Mouse (Mus musculus): ENCODE data around the gene Olfr1206. TPM values are rescaled to one million over a fixed set of nuclear protein-coding genes. Genes with fewer than 3 reads are reported as not detected.

Gene Olfr1206
- polyA plus RNA-seq (2016; fragmentation: Nextera tagmentation; extraction: Ambion mirVana), result not detected in 2 replicates

- Histone ChIP-seq H3K4me3 (no peak within 1 kb of the TSS), H3K9ac (no peak within 1 kb of the TSS), H3K27me3 (replicated peaks) (no peaks in the 10 kb centered on the region), H3K36me3 (no peaks in the 10 kb centered on the region), H3K9me3 (replicated peaks) (0 out of 2 replicates have a peak, but pooled peaks cover 2% of the 10 kb centered on the region), H3K4me1 (replicated peaks) (no peaks in the 10 kb centered on the region), H3K27ac (ENCODE audit: poor library complexity, severe bottlenecking) (no peak within 1 kb of the TSS), H3K4me2 (no peak within 1 kb of the TSS)
- ATAC-seq (ENCODE audit: insufficient number of reproducible peaks, low FRiP score), result no peak
- WGBS, result 69% methylated on average over 2 of the region's 2 CpGs
Observed at GRCm38 (mm10) chr2:88862931-88863330, at the start of gene Olfr1206. Gene Olfr1206 (plus strand): TSS chr2:88863231.

GRCm38 (mm10) chr2:88814196-88814595, 48.8 kb upstream of the Olfr1206 start, which contains the start of gene Olfr1202:
Gene Olfr1202 (plus strand): TSS chr2:88814496.
- H3K4me1 ChIP-seq (replicated peaks), result no peaks in the 10 kb centered on the region
- H3K27me3 ChIP-seq (replicated peaks), result no peaks in the 10 kb centered on the region
- 78% methylated on average over 1 of the region's 1 CpGs for WGBS
- H3K4me2 ChIP-seq, result no peak within 1 kb of the TSS
- H3K9me3 ChIP-seq (replicated peaks), result no peaks in the 10 kb centered on the region
- H3K27ac ChIP-seq (ENCODE audit: poor library complexity, severe bottlenecking), result no peak within 1 kb of the TSS
- H3K36me3 ChIP-seq, result no peaks in the 10 kb centered on the region
- ATAC-seq (ENCODE audit: insufficient number of reproducible peaks, low FRiP score), result no peak
- H3K4me3 ChIP-seq, result no peak within 1 kb of the TSS
- H3K9ac ChIP-seq, result no peak within 1 kb of the TSS

- Histone ChIP-seq H3K27me3 (replicated peaks) (no peaks in the 10 kb centered on the region), H3K4me1 (replicated peaks) (no peaks in the 10 kb centered on the region), H3K9ac (no peak within 1 kb of the TSS), H3K36me3 (no peaks in the 10 kb centered on the region), H3K4me3 (no peak within 1 kb of the TSS), H3K4me2 (no peak within 1 kb of the TSS), H3K27ac (ENCODE audit: poor library complexity, severe bottlenecking) (no peak within 1 kb of the TSS), H3K9me3 (replicated peaks) (0 out of 2 replicates have a peak, but pooled peaks cover 4% of the 10 kb centered on the region)
- no peak for ATAC-seq (ENCODE audit: insufficient number of reproducible peaks, low FRiP score)
- WGBS, result 73% methylated on average over 2 of the region's 2 CpGs
Observed at GRCm38 (mm10) chr2:88829437-88829836, 33.6 kb upstream of the Olfr1206 start, which contains the start of gene Olfr1205. Gene Olfr1205 (plus strand): TSS chr2:88829737.

GRCm38 (mm10) chr2:88838477-88838876, 24.6 kb upstream of the Olfr1206 start:
- no peak overlapping the region for H3K9ac ChIP-seq
- H3K4me3 ChIP-seq, result no peak overlapping the region
- no peak overlapping the region for H3K4me2 ChIP-seq
- 69% methylated on average over 2 of the region's 2 CpGs for WGBS
- H3K36me3 ChIP-seq, result no peaks in the 10 kb centered on the region
- H3K4me1 ChIP-seq (replicated peaks), result no peaks in the 10 kb centered on the region
- no peak for ATAC-seq (ENCODE audit: insufficient number of reproducible peaks, low FRiP score)
- no peak overlapping the region for H3K27ac ChIP-seq (ENCODE audit: poor library complexity, severe bottlenecking)
- no peaks in the 10 kb centered on the region for H3K9me3 ChIP-seq (replicated peaks)
- no peaks in the 10 kb centered on the region for H3K27me3 ChIP-seq (replicated peaks)

- WGBS, result 80% methylated on average over 1 of the region's 1 CpGs
- ATAC-seq (ENCODE audit: insufficient number of reproducible peaks, low FRiP score), result no peak
Observed at GRCm38 (mm10) chr2:88848992-88849391, 14.0 kb upstream of the Olfr1206 start, which contains the start of gene Olfr1204. Gene Olfr1204 (plus strand): TSS chr2:88849292.

GRCm38 (mm10) chr2:88902211-88902610, 39.2 kb downstream of the Olfr1206 start, which contains the start of gene Olfr1208:
Gene Olfr1208 (minus strand): TSS chr2:88902311.
- no peaks in the 10 kb centered on the region for H3K4me1 ChIP-seq (replicated peaks)
- H3K4me2 ChIP-seq, result no peak within 1 kb of the TSS
- H3K27me3 ChIP-seq (replicated peaks), result no peaks in the 10 kb centered on the region
- no peak for ATAC-seq (ENCODE audit: insufficient number of reproducible peaks, low FRiP score)
- H3K36me3 ChIP-seq, result no peaks in the 10 kb centered on the region
- H3K9ac ChIP-seq, result no peak within 1 kb of the TSS
- no peak within 1 kb of the TSS for H3K4me3 ChIP-seq
- H3K27ac ChIP-seq (ENCODE audit: poor library complexity, severe bottlenecking), result no peak within 1 kb of the TSS
- H3K9me3 ChIP-seq (replicated peaks), result no peaks in the 10 kb centered on the region

More at GRCm38 (mm10) chr2:88848992-88849391, 14.0 kb upstream of the Olfr1206 start, which contains the start of gene Olfr1204:
- no peak within 1 kb of the TSS for H3K4me2 ChIP-seq
- H3K4me3 ChIP-seq, result no peak within 1 kb of the TSS
- H3K9me3 ChIP-seq (replicated peaks), result no peaks in the 10 kb centered on the region
- H3K4me1 ChIP-seq (replicated peaks), result no peaks in the 10 kb centered on the region
- no peaks in the 10 kb centered on the region for H3K36me3 ChIP-seq
- no peaks in the 10 kb centered on the region for H3K27me3 ChIP-seq (replicated peaks)
- no peak within 1 kb of the TSS for H3K9ac ChIP-seq
- H3K27ac ChIP-seq (ENCODE audit: poor library complexity, severe bottlenecking), result no peak within 1 kb of the TSS

- no peak for ATAC-seq (ENCODE audit: insufficient number of reproducible peaks, low FRiP score)
- 82% methylated on average over 3 of the region's 3 CpGs for WGBS
- H3K36me3 ChIP-seq, result no peaks in the 10 kb centered on the region
Observed at GRCm38 (mm10) chr2:88915057-88915456, 52.0 kb downstream of the Olfr1206 start, which contains the start of gene Olfr1209. Gene Olfr1209 (minus strand): TSS chr2:88915157.

More at GRCm38 (mm10) chr2:88915057-88915456, 52.0 kb downstream of the Olfr1206 start, which contains the start of gene Olfr1209:
- Histone ChIP-seq H3K9me3 (replicated peaks) (no peaks in the 10 kb centered on the region), H3K27me3 (replicated peaks) (no peaks in the 10 kb centered on the region), H3K9ac (no peak within 1 kb of the TSS), H3K27ac (ENCODE audit: poor library complexity, severe bottlenecking) (no peak within 1 kb of the TSS), H3K4me1 (replicated peaks) (no peaks in the 10 kb centered on the region), H3K4me2 (no peak within 1 kb of the TSS), H3K4me3 (no peak within 1 kb of the TSS)

Other genes with a start within 250 kb of the Olfr1206 start
- not detected in 2 replicates for gene Olfr1191-ps1, start 222.7 kb upstream of the Olfr1206 start, polyA plus RNA-seq (2016; fragmentation: Nextera tagmentation; extraction: Ambion mirVana)
- not detected in 2 replicates for gene Olfr1192-ps1, start 214.7 kb upstream of the Olfr1206 start, polyA plus RNA-seq (2016; fragmentation: Nextera tagmentation; extraction: Ambion mirVana)
- gene Olfr1193, start 187.6 kb upstream of the Olfr1206 start, polyA plus RNA-seq (2016; fragmentation: Nextera tagmentation; extraction: Ambion mirVana), result not detected in 2 replicates
- gene Olfr1195, start 174.0 kb upstream of the Olfr1206 start, polyA plus RNA-seq (2016; fragmentation: Nextera tagmentation; extraction: Ambion mirVana), result not detected in 2 replicates
- gene Olfr1196, start 158.6 kb upstream of the Olfr1206 start, polyA plus RNA-seq (2016; fragmentation: Nextera tagmentation; extraction: Ambion mirVana), result not detected in 2 replicates
- gene Olfr1197, start 130.9 kb upstream of the Olfr1206 start, polyA plus RNA-seq (2016; fragmentation: Nextera tagmentation; extraction: Ambion mirVana), result not detected in 2 replicates
- not detected in 2 replicates for gene Olfr1198, start 111.9 kb upstream of the Olfr1206 start, polyA plus RNA-seq (2016; fragmentation: Nextera tagmentation; extraction: Ambion mirVana)
- not detected in 2 replicates for gene Olfr1199, start 102.8 kb upstream of the Olfr1206 start, polyA plus RNA-seq (2016; fragmentation: Nextera tagmentation; extraction: Ambion mirVana)
- not detected in 2 replicates for gene Olfr1200, start 92.7 kb upstream of the Olfr1206 start, polyA plus RNA-seq (2016; fragmentation: Nextera tagmentation; extraction: Ambion mirVana)
- gene Olfr1201, start 70.2 kb upstream of the Olfr1206 start, polyA plus RNA-seq (2016; fragmentation: Nextera tagmentation; extraction: Ambion mirVana), result not detected in 2 replicates
- gene Olfr1202, start 48.7 kb upstream of the Olfr1206 start, polyA plus RNA-seq (2016; fragmentation: Nextera tagmentation; extraction: Ambion mirVana), result not detected in 2 replicates
- gene Olfr1205, start 33.5 kb upstream of the Olfr1206 start, polyA plus RNA-seq (2016; fragmentation: Nextera tagmentation; extraction: Ambion mirVana), result not detected in 2 replicates
- gene Olfr1204, start 13.9 kb upstream of the Olfr1206 start, polyA plus RNA-seq (2016; fragmentation: Nextera tagmentation; extraction: Ambion mirVana), result not detected in 2 replicates
- gene Olfr1208, start 39.1 kb downstream of the Olfr1206 start, polyA plus RNA-seq (2016; fragmentation: Nextera tagmentation; extraction: Ambion mirVana), result not detected in 2 replicates
- not detected in 2 replicates for gene Olfr1209, start 51.9 kb downstream of the Olfr1206 start, polyA plus RNA-seq (2016; fragmentation: Nextera tagmentation; extraction: Ambion mirVana)
- not detected in 2 replicates for gene Olfr1211, start 74.9 kb downstream of the Olfr1206 start, polyA plus RNA-seq (2016; fragmentation: Nextera tagmentation; extraction: Ambion mirVana)
- gene Olfr1212, start 90.7 kb downstream of the Olfr1206 start, polyA plus RNA-seq (2016; fragmentation: Nextera tagmentation; extraction: Ambion mirVana), result not detected in 2 replicates
- not detected in 2 replicates for gene Gm13762, start 117.0 kb downstream of the Olfr1206 start, polyA plus RNA-seq (2016; fragmentation: Nextera tagmentation; extraction: Ambion mirVana)
- gene Olfr1214, start 129.4 kb downstream of the Olfr1206 start, polyA plus RNA-seq (2016; fragmentation: Nextera tagmentation; extraction: Ambion mirVana), result not detected in 2 replicates
- gene Olfr1215, start 143.7 kb downstream of the Olfr1206 start, polyA plus RNA-seq (2016; fragmentation: Nextera tagmentation; extraction: Ambion mirVana), result not detected in 2 replicates
- gene Olfr1216, start 155.1 kb downstream of the Olfr1206 start, polyA plus RNA-seq (2016; fragmentation: Nextera tagmentation; extraction: Ambion mirVana), result not detected in 2 replicates
- not detected in 2 replicates for gene Olfr1217, start 168.8 kb downstream of the Olfr1206 start, polyA plus RNA-seq (2016; fragmentation: Nextera tagmentation; extraction: Ambion mirVana)
- gene Olfr1218, start 198.0 kb downstream of the Olfr1206 start, polyA plus RNA-seq (2016; fragmentation: Nextera tagmentation; extraction: Ambion mirVana), result not detected in 2 replicates
- not detected in 2 replicates for gene Olfr1219, start 220.3 kb downstream of the Olfr1206 start, polyA plus RNA-seq (2016; fragmentation: Nextera tagmentation; extraction: Ambion mirVana)
- not detected in 2 replicates for gene Olfr1220, start 243.6 kb downstream of the Olfr1206 start, polyA plus RNA-seq (2016; fragmentation: Nextera tagmentation; extraction: Ambion mirVana)

All from heart, embryonic 12.5 days (tissue).